Mouse (Mus musculus): Measurements from ENCODE around the gene Nudt16l1. TPM values are rescaled to one million over a fixed set of nuclear protein-coding genes. Genes with fewer than 3 reads are reported as not detected.
A peak's percentile ranks its signal among the peaks of the same experiment; 100 is the strongest.

Gene Nudt16l1
- total and polyA plus RNA-seq, 2 experiments, result 12.2 to 57.0 TPM

DNA sequence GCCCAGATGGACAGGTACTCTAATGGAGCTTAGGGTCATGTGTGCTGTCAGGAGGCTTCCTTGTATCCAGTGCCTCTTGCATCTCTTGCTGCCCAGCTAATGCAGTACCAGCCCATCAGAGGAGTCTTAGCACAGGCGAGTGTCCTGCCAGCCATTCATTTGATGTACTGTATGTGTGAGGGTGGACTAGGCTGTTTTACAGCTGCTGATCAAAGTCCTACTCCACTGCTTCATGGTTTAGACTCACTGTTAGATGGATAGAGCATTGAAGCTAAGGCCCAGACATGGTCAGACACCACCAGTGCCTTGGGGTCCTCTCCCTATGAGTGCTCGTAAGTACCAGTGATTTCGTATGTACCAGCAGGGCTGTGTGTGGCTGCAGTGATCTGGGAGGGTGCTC lies 33.7 kb upstream of the Nudt16l1 start:
- Histone ChIP-seq H3K4me3 (ENCODE audit: insufficient read depth, low read depth, low read length) (no peak overlapping the region), H3K27ac (replicated peaks; ENCODE audit: insufficient read depth, low read depth, low read length) (no peak overlapping the region), H3K79me2 (ENCODE audit: control insufficient read depth, insufficient read depth, low read length) (peaks cover 23% of the 10 kb centered on the region; the same call in 1 of the 2 replicates), H3K4me1 (ENCODE audit: control insufficient read depth, insufficient read depth, low read length) (peaks cover 23% of the 10 kb centered on the region), H3K36me3 (ENCODE audit: control insufficient read depth, insufficient read depth, low read length) (peaks cover 1% of the 10 kb centered on the region; the same call in 1 of the 2 replicates), H3K27me3 (ENCODE audit: control insufficient read depth, insufficient read depth, low read length) (no peaks in the 10 kb centered on the region), H3K9ac (ENCODE audit: low read depth, low read length) (no peak overlapping the region)
- DNase-seq (ENCODE audit: extremely low read depth, low read depth, low spot score), result no peak
- TF ChIP-seq POLR2A (IDR thresholded peaks at IDR 0.05; ENCODE audit: extremely low read depth, insufficient read depth, low read length), result no peak
- 80% methylated on average over 3 of the region's 3 CpGs for WGBS

- TF ChIP-seq CTCF (IDR thresholded peaks at IDR 0.05; ENCODE audit: low read depth, low read length), result no peak
- no peak for TF ChIP-seq POLR2A (IDR thresholded peaks at IDR 0.05; ENCODE audit: extremely low read depth, insufficient read depth, low read length)
- 52% methylated on average over 1 of the region's 1 CpGs for WGBS
- no peak overlapping the region for H3K4me3 ChIP-seq (ENCODE audit: insufficient read depth, low read depth, low read length)
These were observed 33.0 kb upstream of the Nudt16l1 start for GRCm38 (mm10) chr16:4905591-4905990.

GRCm38 (mm10) chr16:4906559-4906958 lies 32.0 kb upstream of the Nudt16l1 start:
- H3K27ac ChIP-seq (replicated peaks; ENCODE audit: insufficient read depth, low read depth, low read length), result no peak overlapping the region
- no peaks in the 10 kb centered on the region for H3K27me3 ChIP-seq (ENCODE audit: control insufficient read depth, insufficient read depth, low read length)
- no peak overlapping the region for H3K4me3 ChIP-seq (ENCODE audit: insufficient read depth, low read depth, low read length)
- no peak for DNase-seq (ENCODE audit: extremely low read depth, low read depth, low spot score)
- peaks cover 23% of the 10 kb centered on the region for H3K4me1 ChIP-seq (ENCODE audit: control insufficient read depth, insufficient read depth, low read length)
- H3K36me3 ChIP-seq (ENCODE audit: control insufficient read depth, insufficient read depth, low read length), result peaks cover 6% of the 10 kb centered on the region; the same call in 1 of the 2 replicates
- peaks cover 18% of the 10 kb centered on the region; the same call in 1 of the 2 replicates for H3K79me2 ChIP-seq (ENCODE audit: control insufficient read depth, insufficient read depth, low read length)
- TF ChIP-seq POLR2A (IDR thresholded peaks at IDR 0.05; ENCODE audit: extremely low read depth, insufficient read depth, low read length) (no peak), CTCF (IDR thresholded peaks at IDR 0.05; ENCODE audit: low read depth, low read length) (no peak)
- H3K9ac ChIP-seq (ENCODE audit: low read depth, low read length), result no peak overlapping the region

More at GRCm38 (mm10) chr16:4905591-4905990, 33.0 kb upstream of the Nudt16l1 start:
- peaks cover 23% of the 10 kb centered on the region for H3K4me1 ChIP-seq (ENCODE audit: control insufficient read depth, insufficient read depth, low read length)
- H3K36me3 ChIP-seq (ENCODE audit: control insufficient read depth, insufficient read depth, low read length), result peaks cover 2% of the 10 kb centered on the region; the same call in 1 of the 2 replicates
- H3K27ac ChIP-seq (replicated peaks; ENCODE audit: insufficient read depth, low read depth, low read length), result no peak overlapping the region
- H3K79me2 ChIP-seq (ENCODE audit: control insufficient read depth, insufficient read depth, low read length), result peaks cover 23% of the 10 kb centered on the region; the same call in 1 of the 2 replicates
- no peaks in the 10 kb centered on the region for H3K27me3 ChIP-seq (ENCODE audit: control insufficient read depth, insufficient read depth, low read length)
- no peak overlapping the region for H3K9ac ChIP-seq (ENCODE audit: low read depth, low read length)
- DNase-seq (ENCODE audit: extremely low read depth, low read depth, low spot score), result no peak

GRCm38 (mm10) chr16:4907386-4907785 lies 31.2 kb upstream of the Nudt16l1 start:
- DNase-seq (ENCODE audit: extremely low read depth, low read depth, low spot score), result peak; percentile 86
- H3K27me3 ChIP-seq (ENCODE audit: control insufficient read depth, insufficient read depth, low read length), result no peaks in the 10 kb centered on the region
- TF ChIP-seq POLR2A (IDR thresholded peaks at IDR 0.05; ENCODE audit: extremely low read depth, insufficient read depth, low read length) (no peak), CTCF (IDR thresholded peaks at IDR 0.05; ENCODE audit: low read depth, low read length) (no peak)
- H3K36me3 ChIP-seq (ENCODE audit: control insufficient read depth, insufficient read depth, low read length), result peaks cover 9% of the 10 kb centered on the region; the same call in 1 of the 2 replicates
- peak overlapping the region; percentile 26 for H3K27ac ChIP-seq (replicated peaks; ENCODE audit: insufficient read depth, low read depth, low read length)
- no peak overlapping the region for H3K9ac ChIP-seq (ENCODE audit: low read depth, low read length)
- H3K4me3 ChIP-seq (ENCODE audit: insufficient read depth, low read depth, low read length), result no peak overlapping the region
- H3K4me1 ChIP-seq (ENCODE audit: control insufficient read depth, insufficient read depth, low read length), result peaks cover 23% of the 10 kb centered on the region
- H3K79me2 ChIP-seq (ENCODE audit: control insufficient read depth, insufficient read depth, low read length), result peaks cover 18% of the 10 kb centered on the region; the same call in 1 of the 2 replicates
- WGBS, result 30% methylated on average over 2 of the region's 2 CpGs

DNA sequence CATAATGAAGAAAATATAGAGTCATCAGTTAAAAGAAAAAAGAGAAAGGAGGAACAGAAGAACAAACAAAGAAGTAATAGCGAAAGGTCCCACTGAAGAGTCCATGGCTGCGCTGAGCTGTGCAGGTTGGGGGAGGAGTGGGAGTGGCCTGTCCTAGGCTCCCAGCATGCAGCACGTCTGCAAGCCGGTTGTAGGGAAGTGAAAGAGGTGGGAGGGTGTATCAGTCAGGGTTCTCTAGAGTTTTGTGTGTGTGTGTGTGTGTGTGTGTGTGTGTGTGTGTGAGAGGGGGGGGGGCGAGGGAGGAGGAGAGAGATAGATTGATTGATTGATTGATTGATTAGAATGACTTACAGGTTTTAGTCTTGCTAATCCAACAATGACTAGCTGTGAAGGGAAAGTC lies 30.6 kb upstream of the Nudt16l1 start:
- H3K27ac ChIP-seq (replicated peaks; ENCODE audit: insufficient read depth, low read depth, low read length), result peak overlapping the region; percentile 17
- WGBS, result 24% methylated on average over 4 of the region's 5 CpGs
- H3K27me3 ChIP-seq (ENCODE audit: control insufficient read depth, insufficient read depth, low read length), result no peaks in the 10 kb centered on the region
- H3K4me3 ChIP-seq (ENCODE audit: insufficient read depth, low read depth, low read length), result no peak overlapping the region
- peak; percentile 65 for DNase-seq (ENCODE audit: extremely low read depth, low read depth, low spot score)
- TF ChIP-seq POLR2A (IDR thresholded peaks at IDR 0.05; ENCODE audit: extremely low read depth, insufficient read depth, low read length) (no peak), CTCF (IDR thresholded peaks at IDR 0.05; ENCODE audit: low read depth, low read length) (no peak)
- H3K79me2 ChIP-seq (ENCODE audit: control insufficient read depth, insufficient read depth, low read length), result peaks cover 18% of the 10 kb centered on the region; the same call in 1 of the 2 replicates
- no peak overlapping the region for H3K9ac ChIP-seq (ENCODE audit: low read depth, low read length)
- peaks cover 9% of the 10 kb centered on the region; the same call in 1 of the 2 replicates for H3K36me3 ChIP-seq (ENCODE audit: control insufficient read depth, insufficient read depth, low read length)
- peaks cover 27% of the 10 kb centered on the region for H3K4me1 ChIP-seq (ENCODE audit: control insufficient read depth, insufficient read depth, low read length)

- peaks cover 27% of the 10 kb centered on the region for H3K4me1 ChIP-seq (ENCODE audit: control insufficient read depth, insufficient read depth, low read length)
- TF ChIP-seq CTCF (IDR thresholded peaks at IDR 0.05; ENCODE audit: low read depth, low read length) (peak; percentile 28; the same call in 1 of the 2 replicates), POLR2A (IDR thresholded peaks at IDR 0.05; ENCODE audit: extremely low read depth, insufficient read depth, low read length) (no peak)
- WGBS, result 97% methylated on average over 2 of the region's 2 CpGs
- no peak for DNase-seq (ENCODE audit: extremely low read depth, low read depth, low spot score)
- H3K27ac ChIP-seq (replicated peaks; ENCODE audit: insufficient read depth, low read depth, low read length), result no peak overlapping the region
- H3K27me3 ChIP-seq (ENCODE audit: control insufficient read depth, insufficient read depth, low read length), result no peaks in the 10 kb centered on the region
- H3K79me2 ChIP-seq (ENCODE audit: control insufficient read depth, insufficient read depth, low read length), result peaks cover 9% of the 10 kb centered on the region; the same call in 1 of the 2 replicates
- H3K9ac ChIP-seq (ENCODE audit: low read depth, low read length), result no peak overlapping the region
- H3K4me3 ChIP-seq (ENCODE audit: insufficient read depth, low read depth, low read length), result no peak overlapping the region
- peaks cover 9% of the 10 kb centered on the region; the same call in 1 of the 2 replicates for H3K36me3 ChIP-seq (ENCODE audit: control insufficient read depth, insufficient read depth, low read length)
These were observed 28.8 kb upstream of the Nudt16l1 start for GRCm38 (mm10) chr16:4909745-4910144.

Data from liver, adult 2 months (tissue).